Mouse (Mus musculus): Measurements from ENCODE around the gene Olfr97.

The Olfr97 gene

DNA sequence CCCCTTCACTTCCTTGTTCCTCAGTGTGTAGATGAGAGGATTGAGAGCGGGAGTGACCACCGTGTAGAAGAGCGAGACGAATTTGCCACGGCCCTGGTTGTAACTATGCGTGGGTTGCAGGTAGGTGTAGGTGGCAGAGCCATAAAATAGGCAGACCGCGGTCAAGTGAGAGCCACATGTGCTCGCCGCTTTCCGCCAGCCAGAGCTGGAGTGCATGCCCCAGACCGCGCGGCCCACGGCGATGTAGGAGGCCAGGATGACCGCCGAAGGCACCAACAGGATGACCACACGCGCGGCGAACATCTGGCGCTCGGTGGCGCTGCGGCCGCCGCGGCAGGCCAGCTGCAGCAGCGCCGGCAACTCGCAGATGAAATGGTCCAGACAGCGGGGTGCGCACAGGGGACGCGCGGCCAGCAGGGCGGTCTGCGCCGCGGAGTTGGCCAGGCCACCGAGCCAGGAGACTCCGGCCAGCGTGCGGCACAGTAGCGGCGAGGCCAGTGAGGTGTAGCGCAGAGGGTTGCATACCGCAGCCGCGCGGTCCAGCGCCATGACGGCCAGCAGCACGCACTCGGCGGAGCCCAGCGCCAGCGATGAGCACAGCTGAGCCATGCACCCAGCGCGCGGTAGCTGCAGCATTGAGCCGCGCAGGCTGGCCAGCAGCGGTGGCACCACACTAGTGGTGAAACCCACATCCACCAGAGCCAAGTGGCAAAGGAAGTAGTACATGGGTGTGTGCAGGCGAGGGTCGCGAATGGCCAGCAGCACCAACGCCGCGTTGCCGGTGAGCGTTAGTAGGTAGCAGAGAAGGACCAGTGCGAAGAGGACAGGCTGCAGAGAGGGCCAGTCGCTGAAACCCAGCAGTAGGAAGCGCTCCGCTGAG is 40.0 kb downstream of the Olfr97 start:
- in situ Hi-C loops (cut with MboI; ENCODE audit: low sequenced_read_pairs), result no loop called here

GRCm38 (mm10) chr17:37194782-37195181 is 42.3 kb downstream of the Olfr97 start:
- in situ Hi-C loops (cut with MboI; ENCODE audit: low sequenced_read_pairs), result no loop called here

DNA sequence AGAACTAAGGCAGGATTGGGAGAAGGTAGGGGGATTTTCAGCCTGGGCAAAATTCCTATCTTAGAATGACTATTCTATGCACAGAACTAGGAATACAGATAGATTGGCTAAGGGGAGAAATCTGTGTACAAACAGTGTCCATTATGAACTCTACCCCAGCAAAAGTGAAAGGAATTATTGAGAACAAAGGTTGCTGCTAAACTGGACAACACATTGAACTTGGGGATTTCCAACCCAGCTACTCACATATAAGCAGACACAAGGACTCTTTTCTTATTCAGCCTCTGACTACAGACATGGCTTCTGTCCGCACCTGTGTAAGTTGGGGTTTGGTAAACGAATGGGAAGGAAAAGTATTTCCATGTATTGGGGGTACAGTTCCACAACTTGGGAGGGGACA is 43.5 kb downstream of the Olfr97 start, which contains the start of gene Ubd:
TSS of gene Ubd (plus strand) at position 237 of the 400 bp plus-strand sequence.
- in situ Hi-C loops (cut with MboI; ENCODE audit: low sequenced_read_pairs), result no loop called here

GRCm38 (mm10) chr17:37193032-37193431 is 44.1 kb downstream of the Olfr97 start:
- in situ Hi-C loops (cut with MboI; ENCODE audit: low sequenced_read_pairs), result no loop called here

GRCm38 (mm10) chr17:37190711-37191110 is 46.4 kb downstream of the Olfr97 start:
- in situ Hi-C loops (cut with MboI; ENCODE audit: low sequenced_read_pairs), result no loop called here

- in situ Hi-C loops (cut with MboI; ENCODE audit: low sequenced_read_pairs), result no loop called here
These were observed 51.7 kb downstream of the Olfr97 start for GRCm38 (mm10) chr17:37185474-37185873.
